Mouse (Mus musculus): ENCODE data around the gene Tacr2. TPM values are rescaled to one million over a fixed set of nuclear protein-coding genes. Genes with fewer than 3 reads are reported as not detected.
A peak's percentile ranks its signal among the peaks of the same experiment; 100 is the strongest.

The Tacr2 gene
- polyA plus RNA-seq (2016; fragmentation: Nextera tagmentation; extraction: Ambion mirVana): not detected in 2 replicates

- H3K4me1 ChIP-seq: peaks cover 8% of the 10 kb centered on the region
- no peak within 1 kb of the TSS for H3K27ac ChIP-seq
- H3K9me3 ChIP-seq: no peaks in the 10 kb centered on the region
- H3K27me3 ChIP-seq (ENCODE audit: insufficient read depth, poor library complexity, severe bottlenecking): peaks cover 21% of the 10 kb centered on the region
- DNase-seq (ENCODE audit: low spot score): no peak
- WGBS: 56% methylated on average over 12 of the region's 12 CpGs
- no peak within 1 kb of the TSS for H3K4me3 ChIP-seq
- H3K36me3 ChIP-seq: no peaks in the 10 kb centered on the region
Measured at GRCm38 (mm10) chr10:62252000-62252488, at the start of gene Tacr2. Tacr2 (plus strand) TSS chr10:62252438.

GRCm38 (mm10) chr10:62202574-62202973 is 49.7 kb upstream of the Tacr2 start:
- H3K4me3 ChIP-seq: no peak overlapping the region
- no peaks in the 10 kb centered on the region for H3K9me3 ChIP-seq
- H3K27me3 ChIP-seq (ENCODE audit: insufficient read depth, poor library complexity, severe bottlenecking): peaks cover 12% of the 10 kb centered on the region; the same call in 1 of the 2 replicates
- 75% methylated on average over 6 of the region's 6 CpGs for WGBS
- H3K36me3 ChIP-seq: no peaks in the 10 kb centered on the region
- H3K27ac ChIP-seq: no peak overlapping the region
- DNase-seq (ENCODE audit: low spot score): no peak
- no peaks in the 10 kb centered on the region for H3K4me1 ChIP-seq

GRCm38 (mm10) chr10:62208241-62208896 is 43.9 kb upstream of the Tacr2 start:
- no peaks in the 10 kb centered on the region for H3K9me3 ChIP-seq
- no peaks in the 10 kb centered on the region for H3K36me3 ChIP-seq
- H3K27me3 ChIP-seq (ENCODE audit: insufficient read depth, poor library complexity, severe bottlenecking): no peaks in the 10 kb centered on the region
- no peak for DNase-seq (ENCODE audit: low spot score)
- H3K4me1 ChIP-seq: peaks cover 13% of the 10 kb centered on the region
- 56% methylated on average over 10 of the region's 10 CpGs for WGBS
- no peak overlapping the region for H3K4me3 ChIP-seq
- H3K27ac ChIP-seq: no peak overlapping the region

GRCm38 (mm10) chr10:62211310-62211709 is 40.9 kb upstream of the Tacr2 start:
- Histone ChIP-seq H3K27ac (no peak overlapping the region), H3K4me3 (no peak overlapping the region), H3K36me3 (no peaks in the 10 kb centered on the region), H3K27me3 (ENCODE audit: insufficient read depth, poor library complexity, severe bottlenecking) (no peaks in the 10 kb centered on the region), H3K9me3 (no peaks in the 10 kb centered on the region), H3K4me1 (peaks cover 27% of the 10 kb centered on the region)
- WGBS: 56% methylated on average over 6 of the region's 6 CpGs
- no peak for DNase-seq (ENCODE audit: low spot score)

GRCm38 (mm10) chr10:62215169-62215616 is 37.0 kb upstream of the Tacr2 start:
- 19% methylated on average over 5 of the region's 5 CpGs for WGBS
- peak overlapping the region; percentile 3 for H3K27ac ChIP-seq
- DNase-seq (ENCODE audit: low spot score): no peak
- H3K9me3 ChIP-seq: no peaks in the 10 kb centered on the region
- H3K4me1 ChIP-seq: peaks cover 30% of the 10 kb centered on the region
- H3K4me3 ChIP-seq: no peak overlapping the region
- H3K36me3 ChIP-seq: no peaks in the 10 kb centered on the region
- no peaks in the 10 kb centered on the region for H3K27me3 ChIP-seq (ENCODE audit: insufficient read depth, poor library complexity, severe bottlenecking)

- no peak for DNase-seq (ENCODE audit: low spot score)
- no peaks in the 10 kb centered on the region for H3K36me3 ChIP-seq
- WGBS: 91% methylated on average over 8 of the region's 8 CpGs
- no peaks in the 10 kb centered on the region for H3K9me3 ChIP-seq
- H3K27ac ChIP-seq: peak overlapping the region; percentile 3
- peaks cover 26% of the 10 kb centered on the region for H3K4me1 ChIP-seq
- H3K4me3 ChIP-seq: no peak overlapping the region
- H3K27me3 ChIP-seq (ENCODE audit: insufficient read depth, poor library complexity, severe bottlenecking): no peaks in the 10 kb centered on the region
Measured at GRCm38 (mm10) chr10:62215633-62216032, 36.6 kb upstream of the Tacr2 start.

GRCm38 (mm10) chr10:62216595-62216994 is 35.6 kb upstream of the Tacr2 start:
- no peaks in the 10 kb centered on the region for H3K9me3 ChIP-seq
- WGBS: 37% methylated on average over 5 of the region's 5 CpGs
- H3K27me3 ChIP-seq (ENCODE audit: insufficient read depth, poor library complexity, severe bottlenecking): no peaks in the 10 kb centered on the region
- H3K4me3 ChIP-seq: no peak overlapping the region
- no peak for DNase-seq (ENCODE audit: low spot score)
- peaks cover 26% of the 10 kb centered on the region for H3K4me1 ChIP-seq
- no peaks in the 10 kb centered on the region for H3K36me3 ChIP-seq
- H3K27ac ChIP-seq: peak overlapping the region; percentile 70

- WGBS: 47% methylated on average over 8 of the region's 8 CpGs
- no peak overlapping the region for H3K4me3 ChIP-seq
Measured at GRCm38 (mm10) chr10:62217196-62217595, 35.0 kb upstream of the Tacr2 start.

GRCm38 (mm10) chr10:62218044-62218788 is 34.0 kb upstream of the Tacr2 start:
- H3K4me1 ChIP-seq: peaks cover 26% of the 10 kb centered on the region
- no peaks in the 10 kb centered on the region for H3K36me3 ChIP-seq
- no peak overlapping the region for H3K4me3 ChIP-seq
- no peaks in the 10 kb centered on the region for H3K27me3 ChIP-seq (ENCODE audit: insufficient read depth, poor library complexity, severe bottlenecking)
- no peaks in the 10 kb centered on the region for H3K9me3 ChIP-seq
- no peak for DNase-seq (ENCODE audit: low spot score)
- 0 out of 2 replicates have a peak overlapping the region, but pooled peaks have one; percentile 0 for H3K27ac ChIP-seq
- WGBS: 85% methylated on average over 19 of the region's 19 CpGs

More at GRCm38 (mm10) chr10:62217196-62217595, 35.0 kb upstream of the Tacr2 start:
- Histone ChIP-seq H3K36me3 (no peaks in the 10 kb centered on the region), H3K4me1 (peaks cover 26% of the 10 kb centered on the region), H3K27me3 (ENCODE audit: insufficient read depth, poor library complexity, severe bottlenecking) (no peaks in the 10 kb centered on the region), H3K9me3 (no peaks in the 10 kb centered on the region), H3K27ac (peak overlapping the region; percentile 70)
- no peak for DNase-seq (ENCODE audit: low spot score)

GRCm38 (mm10) chr10:62218789-62219172 is 33.5 kb upstream of the Tacr2 start:
- no peak for DNase-seq (ENCODE audit: low spot score)
- Histone ChIP-seq H3K36me3 (no peaks in the 10 kb centered on the region), H3K4me3 (no peak overlapping the region), H3K27me3 (ENCODE audit: insufficient read depth, poor library complexity, severe bottlenecking) (no peaks in the 10 kb centered on the region), H3K27ac (0 out of 2 replicates have a peak overlapping the region, but pooled peaks have one; percentile 0), H3K4me1 (peaks cover 27% of the 10 kb centered on the region), H3K9me3 (no peaks in the 10 kb centered on the region)
- 82% methylated on average over 7 of the region's 7 CpGs for WGBS

GRCm38 (mm10) chr10:62220732-62221514 is 31.3 kb upstream of the Tacr2 start:
- 71% methylated on average over 8 of the region's 8 CpGs for WGBS
- DNase-seq (ENCODE audit: low spot score): no peak
- no peaks in the 10 kb centered on the region for H3K9me3 ChIP-seq
- no peaks in the 10 kb centered on the region for H3K27me3 ChIP-seq (ENCODE audit: insufficient read depth, poor library complexity, severe bottlenecking)
- H3K4me1 ChIP-seq: peaks cover 24% of the 10 kb centered on the region
- no peak overlapping the region for H3K27ac ChIP-seq
- H3K36me3 ChIP-seq: no peaks in the 10 kb centered on the region
- H3K4me3 ChIP-seq: no peak overlapping the region

- no peaks in the 10 kb centered on the region for H3K9me3 ChIP-seq
- H3K27me3 ChIP-seq (ENCODE audit: insufficient read depth, poor library complexity, severe bottlenecking): no peaks in the 10 kb centered on the region
- WGBS: 76% methylated on average over 2 of the region's 2 CpGs
- DNase-seq (ENCODE audit: low spot score): no peak
- H3K27ac ChIP-seq: no peak overlapping the region
- no peaks in the 10 kb centered on the region for H3K36me3 ChIP-seq
- no peak overlapping the region for H3K4me3 ChIP-seq
- peaks cover 21% of the 10 kb centered on the region for H3K4me1 ChIP-seq
Measured at GRCm38 (mm10) chr10:62221647-62222046, 30.6 kb upstream of the Tacr2 start.

All from heart, embryonic 10.5 days (tissue).